Mouse (Mus musculus) gastrocnemius, adult 18-20 months (tissue): ENCODE data around the gene Lhx3. TPM values are rescaled to one million over a fixed set of nuclear protein-coding genes. Genes with fewer than 3 reads are reported as not detected.

Source experiments
- DNase-seq: peaks from one replicate; pipeline ENCODE4 v3.0.0; 2021; ENCODE audit warnings: low spot score
- long read RNA-seq, 2 experiments: library from polyadenylated mRNA; stranded (forward); transcript quantifications; one replicate each; pipeline ENCODE4 v2.0.0; 2021
- total RNA-seq, 2 experiments: library from RNA; stranded (reverse); gene quantifications; 2 replicates each; pipeline ENCODE4 v1.2.3; 2021

The Lhx3 gene
- not detected for total RNA-seq
- long read RNA-seq, experiment 1: 0 reads
- long read RNA-seq, experiment 2: 0 reads

DNA sequence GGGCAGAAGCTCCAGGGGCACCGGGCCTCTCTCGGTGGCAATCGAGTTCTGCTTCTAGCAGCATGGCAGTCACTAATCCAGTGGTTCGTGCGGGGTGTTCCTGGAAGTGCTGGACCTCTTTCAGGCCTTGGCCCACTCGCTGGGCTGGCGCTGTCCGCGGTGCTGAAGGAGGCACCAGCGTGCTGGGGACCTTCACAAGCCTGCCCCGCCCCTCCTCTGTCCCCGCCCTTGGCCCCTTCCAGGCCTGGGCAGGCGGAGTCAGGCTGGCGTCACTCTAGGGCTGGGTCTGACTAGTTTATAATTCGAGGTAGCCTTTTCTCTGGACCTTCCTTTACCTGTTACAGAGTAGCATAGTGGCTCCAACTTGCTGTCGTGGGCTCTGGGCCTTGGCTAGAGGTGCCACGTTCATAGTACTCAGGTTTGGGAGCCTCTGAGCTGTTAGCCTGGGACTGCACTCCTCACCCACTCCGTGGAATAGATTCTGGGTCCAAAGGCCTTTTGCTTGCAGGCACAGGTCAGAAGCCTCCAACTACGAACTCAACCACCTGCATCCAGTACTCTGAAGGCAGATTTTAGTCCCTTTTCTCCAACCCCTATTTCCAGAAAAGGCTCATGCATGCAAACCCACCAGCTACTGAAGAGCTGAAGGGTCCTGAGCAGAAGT is at the start of gene Lhx3:
Gene Lhx3 (minus strand): TSS at position 164 of the 664 bp plus-strand sequence.
- peak; percentile 80 for DNase-seq

DNA sequence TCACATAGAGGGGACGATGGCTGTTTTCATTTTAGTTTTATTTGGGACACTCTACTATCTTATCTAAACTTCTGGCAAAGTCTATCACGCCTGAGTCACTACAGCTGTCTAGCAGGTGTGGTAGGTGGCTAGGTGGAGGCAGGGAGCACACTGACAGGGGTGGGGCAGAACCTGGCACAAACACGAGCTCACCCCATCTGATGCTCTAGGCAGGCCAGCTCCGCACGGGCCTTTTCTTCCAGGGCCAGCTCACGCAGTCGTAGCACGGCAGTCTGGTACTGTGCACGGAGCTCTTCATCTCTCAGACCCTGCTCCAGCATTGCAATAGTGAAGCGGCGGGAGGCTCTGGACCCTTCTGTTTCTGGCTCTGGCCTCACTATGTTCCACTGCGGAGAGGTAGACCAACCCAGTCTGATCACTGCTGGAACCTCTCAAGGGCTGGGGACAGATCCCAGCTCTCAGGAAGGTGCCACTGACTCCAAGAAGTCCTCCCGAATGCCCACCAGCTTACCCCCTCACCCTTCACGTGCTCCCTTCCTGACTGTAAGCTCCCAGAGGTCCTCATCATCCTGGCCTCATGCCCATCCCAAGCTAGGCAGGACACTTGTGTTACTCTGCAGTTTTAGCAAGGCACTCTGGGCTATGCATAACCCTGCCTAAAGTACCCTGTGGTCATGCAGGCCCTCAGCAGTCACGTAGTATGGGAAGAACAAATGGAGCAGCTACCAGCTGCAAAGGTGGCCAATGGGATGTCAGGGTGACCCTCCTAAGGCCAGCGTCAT is 49.4 kb upstream of the Lhx3 start:
- DNase-seq: no peak

DNA sequence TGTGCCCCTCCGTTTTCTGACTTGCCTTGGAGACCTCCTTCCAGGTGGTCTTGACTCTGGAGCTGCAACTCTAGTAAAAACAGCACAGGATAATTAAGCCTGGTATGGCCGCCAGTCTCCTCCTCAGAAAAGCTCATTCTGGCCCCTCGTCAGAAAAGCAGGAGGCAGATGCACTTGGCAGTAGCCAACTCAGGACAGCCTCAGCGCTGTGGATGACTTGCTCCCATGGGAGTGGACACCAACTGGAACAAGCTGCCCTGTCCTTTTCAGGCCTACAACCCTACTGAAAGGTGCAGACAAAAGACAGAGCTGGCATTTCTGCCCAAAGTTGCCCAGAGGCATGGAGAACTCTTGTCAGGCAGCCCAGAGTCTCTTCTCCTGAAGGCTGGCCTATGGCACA is 46.7 kb upstream of the Lhx3 start:
- no peak for DNase-seq

DNA sequence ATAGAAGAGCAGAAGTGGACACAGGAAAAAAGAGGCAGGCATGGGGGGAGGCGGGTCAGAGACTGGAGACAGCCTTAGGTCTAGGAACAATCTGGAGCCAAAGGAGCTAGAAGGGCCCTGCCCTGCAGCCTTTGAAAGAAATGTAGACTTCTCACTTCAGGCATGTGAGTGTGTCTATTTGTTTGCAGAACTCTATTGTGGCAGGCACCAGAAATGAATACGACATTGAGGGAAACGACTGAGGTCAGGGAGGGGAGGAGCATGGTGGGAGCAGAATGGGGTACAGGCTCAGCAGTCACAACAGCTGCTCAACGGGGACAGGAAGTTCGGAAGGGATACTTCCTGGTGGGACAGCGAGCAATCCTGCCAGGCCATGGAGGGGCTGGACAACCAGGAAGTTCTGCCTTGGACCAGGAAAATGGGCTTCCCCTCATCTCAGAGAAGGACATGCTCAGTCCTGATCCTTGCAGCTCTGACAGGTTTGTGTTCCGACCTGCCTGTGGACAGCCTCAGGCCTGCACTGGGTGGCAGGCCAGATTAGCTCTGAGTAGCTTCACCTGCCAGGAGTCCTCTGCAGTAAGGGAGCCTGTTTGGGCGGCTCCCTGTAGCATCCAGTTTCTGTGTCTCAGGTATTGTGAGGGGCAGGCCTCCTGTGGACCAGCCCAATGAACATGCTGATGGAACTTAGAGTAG is 44.6 kb upstream of the Lhx3 start:
- no peak for DNase-seq

DNA sequence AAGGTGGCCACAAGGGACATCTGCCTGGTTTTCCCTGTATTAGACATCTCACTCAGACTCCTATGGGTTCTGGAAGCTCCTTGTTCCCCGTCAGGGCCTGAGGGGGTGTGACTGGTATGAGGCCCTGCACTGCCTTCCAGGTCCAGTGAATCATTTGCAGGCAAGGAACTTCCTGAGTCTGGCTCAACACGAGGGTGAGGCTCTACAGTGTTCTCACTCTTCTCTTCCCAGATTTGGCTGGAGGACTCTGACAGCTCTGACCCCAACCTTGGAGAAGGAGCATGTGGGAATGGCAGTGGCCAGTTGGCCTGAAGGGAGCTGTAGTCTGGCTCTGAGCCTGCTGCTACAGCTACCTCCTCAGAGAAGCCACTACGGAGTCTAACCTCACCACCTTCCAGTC is 39.4 kb upstream of the Lhx3 start:
- DNase-seq: peak; percentile 13

DNA sequence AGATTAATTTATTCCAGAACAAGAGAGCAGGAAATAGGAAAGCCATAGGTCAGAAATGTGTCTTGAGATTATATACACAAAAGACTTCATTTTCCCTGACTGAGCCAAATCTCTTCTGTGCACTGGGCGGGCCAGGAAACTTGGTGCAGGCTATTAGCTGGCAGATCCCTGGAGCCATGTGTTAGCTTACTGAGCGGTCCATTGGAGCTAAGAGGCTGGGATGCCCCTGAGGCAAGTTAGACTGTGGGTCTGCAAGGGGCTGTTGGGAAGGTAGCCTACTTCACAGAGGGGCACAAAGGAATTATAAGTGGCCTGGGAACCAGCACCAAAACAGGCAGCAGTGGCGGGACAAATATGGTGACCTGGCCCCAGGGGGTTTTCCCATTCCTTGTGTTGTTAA is 32.8 kb upstream of the Lhx3 start:
- no peak for DNase-seq

DNA sequence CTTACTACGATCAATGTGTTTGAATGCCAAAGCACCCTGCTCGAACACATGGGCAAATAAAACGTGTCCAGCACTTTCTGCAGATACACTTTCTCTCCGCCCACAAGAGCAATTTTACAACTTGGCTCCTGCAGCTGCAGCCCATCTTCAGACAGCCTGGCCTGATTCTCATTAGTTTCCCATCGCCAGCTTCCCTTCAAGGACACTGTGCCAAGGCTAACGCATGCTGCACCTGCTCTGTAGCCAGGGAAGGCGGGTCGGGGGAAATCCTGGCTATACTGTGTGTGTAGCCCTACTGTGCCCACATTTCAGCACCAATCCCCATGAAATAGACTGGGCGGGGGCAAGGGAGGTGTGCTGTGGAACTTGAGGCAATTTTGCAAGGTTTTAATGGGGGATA is 32.2 kb upstream of the Lhx3 start:
- DNase-seq: no peak

DNA sequence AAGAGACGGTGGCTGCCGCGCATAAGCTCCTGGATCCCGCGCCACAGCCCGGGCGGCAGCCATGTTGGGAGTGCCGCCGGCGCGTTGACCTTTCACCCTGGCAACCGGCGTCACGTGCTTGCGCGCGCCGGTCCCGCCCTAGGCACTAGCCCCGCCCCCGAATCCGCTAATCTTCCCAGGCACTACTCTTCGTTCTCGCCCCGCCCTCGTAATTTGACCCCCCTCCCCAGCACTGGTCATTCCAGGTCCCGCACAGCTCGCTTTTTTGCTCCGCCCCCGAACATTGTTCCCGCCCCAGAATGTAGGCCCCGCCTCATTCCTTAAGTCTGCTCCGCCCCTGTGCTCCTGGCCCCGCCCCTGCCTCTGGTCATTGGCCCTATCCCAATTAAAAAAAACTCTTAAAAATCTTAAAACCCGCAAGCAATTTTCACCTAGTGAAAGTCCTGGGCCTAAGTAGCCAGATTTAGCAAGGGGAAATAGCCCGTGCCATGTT is 29.2 kb upstream of the Lhx3 start, which contains the start of gene Qsox2:
Gene Qsox2 (minus strand): TSS at position 236 of the 493 bp plus-strand sequence.
- DNase-seq: peak; percentile 95

DNA sequence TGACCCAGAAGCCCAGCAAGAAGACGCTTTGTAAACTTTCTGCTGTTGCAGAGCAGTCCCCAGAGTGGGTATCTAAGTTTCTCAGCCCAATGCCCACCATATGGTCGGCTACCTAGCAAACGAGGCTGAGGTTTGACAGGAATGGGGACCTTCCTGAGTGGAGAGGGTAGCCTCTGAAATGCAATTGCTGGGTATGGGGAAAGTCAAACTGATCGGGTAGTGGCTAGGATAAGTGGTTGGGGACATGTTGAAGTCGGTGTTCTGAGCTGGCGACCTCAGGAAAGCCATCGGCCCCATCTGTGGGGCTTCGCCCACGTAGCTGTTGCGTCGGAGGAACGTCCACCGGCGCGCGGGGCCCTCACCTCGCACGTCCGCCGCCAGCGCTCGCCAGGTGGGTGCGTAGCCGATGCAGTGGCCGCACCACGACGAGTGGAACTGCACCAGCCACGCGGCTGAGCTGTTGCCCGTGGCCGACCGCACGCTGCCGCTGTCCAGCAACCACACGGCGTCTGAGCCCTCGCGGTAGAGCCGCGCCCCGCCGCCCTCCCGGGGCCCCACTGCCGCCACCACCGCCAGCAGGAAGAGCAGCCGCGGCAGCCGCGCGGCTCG is 28.7 kb upstream of the Lhx3 start:
- no peak for DNase-seq

DNA sequence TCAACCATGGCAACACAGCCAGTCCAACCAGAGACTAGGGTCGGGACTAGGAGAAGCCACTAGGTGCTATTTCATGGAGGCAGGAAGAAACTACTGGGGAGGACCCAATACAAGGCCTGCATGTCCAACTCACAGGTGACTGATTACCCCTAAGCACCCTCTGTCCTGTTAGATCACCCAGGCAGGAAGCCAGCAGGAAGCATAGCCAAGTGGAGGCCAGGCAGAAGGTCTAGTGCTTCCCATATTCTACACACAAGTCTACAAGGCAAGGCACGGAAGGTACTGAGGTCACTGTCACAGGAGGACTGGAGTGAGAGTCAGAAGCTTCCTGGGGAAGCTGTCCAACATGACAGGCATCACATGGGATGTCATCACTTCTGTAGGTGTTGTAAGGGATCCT is 26.7 kb upstream of the Lhx3 start:
- DNase-seq: no peak

DNA sequence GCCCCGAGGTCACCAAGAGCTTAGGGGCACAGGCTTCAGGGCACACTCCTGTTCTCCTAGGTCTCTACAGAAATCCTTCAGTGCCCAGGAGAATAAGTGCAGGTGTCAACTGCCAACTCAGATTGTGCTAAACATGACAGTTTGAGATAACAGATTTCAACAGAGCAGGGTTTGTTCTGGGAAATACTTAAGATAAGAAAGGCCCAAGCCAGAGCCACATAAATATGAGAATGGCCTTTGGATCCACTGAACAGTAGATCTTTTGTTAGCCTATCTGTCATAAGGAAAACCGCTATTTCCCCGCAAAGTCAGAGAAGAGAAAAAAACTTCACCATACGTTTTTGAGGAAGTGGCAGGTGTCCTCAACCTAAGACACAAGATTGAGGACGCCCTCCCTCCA is 26.2 kb upstream of the Lhx3 start:
- DNase-seq: no peak

DNA sequence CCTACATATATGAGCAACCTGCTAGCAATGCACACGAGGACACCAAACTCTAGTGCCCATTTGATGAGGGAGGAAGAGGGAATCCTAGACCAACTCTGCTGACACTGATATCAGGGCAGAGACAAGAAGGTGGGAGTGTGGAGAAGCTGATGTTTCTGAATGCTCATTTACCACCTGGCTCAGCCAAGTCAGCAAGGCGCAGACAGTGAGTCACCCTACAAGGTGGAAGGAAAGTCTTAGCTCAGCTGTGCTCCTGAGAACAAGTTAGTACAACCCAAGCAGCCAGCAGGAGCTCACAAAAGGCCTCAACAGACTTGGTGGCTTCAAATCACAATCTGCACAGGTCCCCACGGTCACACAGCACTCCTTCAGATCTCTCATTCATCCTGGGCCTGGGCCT is 23.3 kb upstream of the Lhx3 start:
- no peak for DNase-seq

DNA sequence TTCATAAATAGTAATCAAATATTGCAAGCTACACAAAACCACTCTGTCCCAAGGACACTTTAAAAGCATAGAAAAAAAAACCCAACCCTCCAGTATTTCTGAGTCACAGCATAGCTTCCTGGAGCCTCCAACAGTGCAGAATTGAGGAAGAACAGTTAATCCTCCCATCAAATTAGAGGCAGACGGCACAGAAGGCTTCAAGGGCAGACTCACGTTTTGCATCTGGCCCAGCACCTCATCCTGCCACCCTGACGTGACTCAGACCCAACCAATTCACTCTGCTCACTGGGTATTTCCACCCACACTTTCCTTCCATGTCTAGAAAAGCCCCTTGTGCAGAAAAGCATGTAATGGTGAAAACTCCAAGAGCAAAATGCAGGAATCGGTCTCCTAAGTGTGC is 22.2 kb upstream of the Lhx3 start:
- DNase-seq: no peak

DNA sequence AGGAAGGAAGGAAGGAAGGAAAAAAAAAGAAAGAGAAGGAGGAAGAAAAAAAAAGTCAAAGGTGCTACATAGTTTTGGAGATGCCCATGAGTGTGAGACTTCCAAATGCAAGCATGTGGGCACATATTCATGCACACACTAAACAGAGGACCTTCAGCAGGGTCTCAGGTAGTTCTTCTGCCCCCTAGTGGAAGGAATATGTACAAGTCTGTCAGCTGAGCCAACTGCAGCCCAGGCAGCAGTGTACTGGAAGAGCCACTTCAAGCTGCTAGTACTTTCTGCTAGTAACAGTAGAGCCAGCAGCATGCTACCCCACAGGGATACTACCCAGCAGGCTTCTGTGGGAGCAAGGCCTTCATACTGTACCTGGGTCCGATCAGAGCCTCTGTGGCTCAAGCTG is 19.7 kb upstream of the Lhx3 start:
- peak; percentile 46 for DNase-seq

DNA sequence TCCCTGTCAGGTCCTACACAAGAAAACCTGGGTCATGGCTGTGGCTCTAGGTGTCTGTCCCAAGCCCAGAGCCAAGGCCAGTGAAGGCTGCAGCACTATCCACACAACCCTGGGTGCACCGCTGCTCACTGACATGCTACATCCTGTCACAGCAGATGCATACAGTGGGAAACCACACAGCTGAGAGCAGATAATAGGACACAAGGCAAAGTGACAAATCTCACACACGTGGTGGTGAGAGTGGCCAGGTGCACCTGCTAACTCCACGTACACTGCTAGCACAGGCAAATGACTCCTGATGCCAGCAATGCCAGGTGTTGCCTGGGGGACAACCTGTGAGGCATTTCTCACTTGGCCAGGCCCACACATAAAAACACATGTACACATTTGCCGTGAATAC is 17.2 kb upstream of the Lhx3 start:
- DNase-seq: no peak

DNA sequence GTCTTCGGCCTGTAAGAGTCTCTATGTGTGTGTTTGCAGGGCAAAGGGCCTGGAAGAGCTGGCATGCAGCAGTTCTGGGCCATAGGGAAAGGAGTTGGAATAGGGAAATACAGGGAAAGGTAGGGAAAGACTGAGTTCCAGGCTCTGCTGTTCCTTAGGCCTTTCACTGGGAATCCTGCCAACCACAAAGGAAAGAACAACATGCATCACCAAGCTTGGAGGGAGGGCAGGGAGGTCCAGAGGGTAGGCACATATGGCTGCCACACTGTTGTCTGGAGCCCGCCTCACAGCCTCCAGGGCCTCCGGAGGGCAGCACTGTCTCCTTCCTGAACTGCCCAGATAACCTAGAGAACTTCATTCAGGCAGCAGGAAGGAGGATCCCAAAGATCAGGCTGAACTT is 15.9 kb upstream of the Lhx3 start:
- no peak for DNase-seq

DNA sequence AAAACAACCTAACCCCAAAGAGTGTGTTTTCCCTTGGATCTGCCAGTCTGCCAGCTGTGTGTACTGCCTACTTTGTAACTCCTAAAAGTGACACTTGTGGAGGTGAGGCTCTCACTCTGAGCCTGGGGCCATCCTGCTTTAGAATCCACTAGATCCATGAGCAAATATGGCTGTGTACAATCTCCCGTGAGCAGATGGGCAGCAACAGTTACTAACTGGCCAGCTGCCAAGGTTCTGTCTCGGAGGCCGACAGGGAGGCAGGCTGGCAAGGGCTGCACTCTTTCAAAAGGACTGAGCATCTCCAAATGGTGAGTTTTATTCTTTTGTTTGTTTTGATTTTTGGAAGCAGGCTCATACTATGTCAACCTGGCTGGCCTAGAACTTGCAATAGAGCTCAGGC is 6.4 kb upstream of the Lhx3 start:
- no peak for DNase-seq

DNA sequence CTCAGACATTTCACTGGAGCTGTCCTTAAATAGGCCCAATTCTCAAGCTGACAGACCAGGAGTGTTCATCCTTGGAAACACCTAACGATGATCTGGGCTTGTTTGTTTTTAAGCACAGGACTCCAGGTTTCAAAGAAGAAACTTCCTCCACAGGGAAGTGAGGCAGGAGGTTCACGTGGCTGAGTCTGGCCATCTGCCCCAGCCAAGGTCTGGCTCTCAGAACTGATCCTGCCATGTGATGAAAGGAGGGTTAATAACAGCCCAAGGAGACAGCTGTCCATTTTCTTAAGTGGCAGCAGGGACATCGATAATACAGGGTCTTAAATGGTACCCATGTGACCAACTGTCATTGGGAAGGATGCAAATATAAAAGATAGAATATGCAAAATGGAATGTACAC is 1.5 kb upstream of the Lhx3 start:
- no peak for DNase-seq

DNA sequence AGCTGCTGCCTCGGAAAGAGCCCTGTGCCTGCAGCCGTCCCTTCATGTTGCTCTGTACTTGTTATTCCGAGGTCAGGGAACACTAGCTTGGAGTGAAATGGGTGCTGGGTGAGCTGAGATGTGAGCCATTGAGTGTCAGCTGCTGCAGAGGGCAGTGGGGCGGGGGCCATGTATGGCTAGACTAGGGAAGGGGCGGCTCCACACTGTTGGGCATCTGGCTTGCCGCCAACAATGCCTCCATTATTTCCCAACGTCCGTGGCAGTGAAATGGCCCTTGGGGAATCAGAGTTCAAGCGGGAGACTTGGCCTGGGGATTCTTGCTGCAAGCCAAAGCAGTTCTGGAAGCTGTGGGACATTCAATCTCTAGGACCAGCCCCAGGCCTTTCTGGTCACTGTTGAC is 530 bp downstream of the Lhx3 start:
- DNase-seq: no peak

DNA sequence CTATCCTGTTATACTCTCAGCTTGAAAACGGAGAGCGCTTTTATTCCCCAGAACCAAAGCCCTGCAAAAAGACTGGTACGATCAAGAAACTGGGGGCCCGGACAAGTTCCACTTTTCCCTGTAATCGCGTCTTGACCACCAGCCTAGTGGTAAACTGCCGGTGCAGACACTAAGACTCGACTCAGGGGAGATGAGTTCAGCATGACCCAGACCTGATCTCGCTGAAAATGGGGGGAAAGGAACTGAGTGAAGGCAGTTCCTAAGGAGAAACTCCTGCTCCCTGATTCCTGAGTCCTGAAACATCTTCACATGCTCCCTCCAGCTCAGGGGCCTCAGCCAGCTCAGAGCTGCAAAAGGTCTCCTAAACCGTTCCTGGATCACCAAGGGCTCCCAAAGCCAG is 2.3 kb downstream of the Lhx3 start:
- no peak for DNase-seq

DNA sequence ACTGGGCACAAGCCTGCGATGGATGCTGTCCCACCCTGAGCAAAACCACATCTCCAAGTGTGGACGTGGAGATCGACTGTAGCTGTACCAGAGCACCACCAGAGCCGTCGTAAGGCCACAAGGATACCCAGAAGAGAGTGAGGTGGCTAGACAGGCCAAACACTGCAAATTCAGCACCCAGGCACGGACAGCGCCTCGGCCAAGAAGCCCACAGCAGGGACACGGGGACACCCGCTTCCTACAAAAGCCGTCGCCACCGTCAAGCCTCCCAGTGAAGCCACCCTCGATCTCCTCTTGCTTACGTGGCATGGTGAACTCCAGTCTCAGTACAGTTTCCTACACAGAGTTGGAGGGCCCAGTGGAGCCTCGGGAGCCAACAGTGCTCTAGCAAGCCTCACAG is 3.0 kb downstream of the Lhx3 start:
- no peak for DNase-seq
